Mouse (Mus musculus): ENCODE measurements around the gene Gm20388. TPM values are rescaled to one million over a fixed set of nuclear protein-coding genes. Genes with fewer than 3 reads are reported as not detected.

Gm20388 gene
- polyA plus RNA-seq, 1 experiment from 2014 or later: not detected

- Histone ChIP-seq H3K9ac (ENCODE audit: low read depth, low read length) (no peak overlapping the region), H3K4me3 (ENCODE audit: low read depth, low read length) (no peak overlapping the region), H3K4me1 (replicated peaks; ENCODE audit: control insufficient read depth, insufficient read depth, low read length) (peaks cover 4% of the 10 kb centered on the region; the same call in 1 of the 2 replicates), H3K27ac (ENCODE audit: low read depth, low read length) (no peak overlapping the region), H3K9me3 (ENCODE audit: control insufficient read depth) (no peaks in the 10 kb centered on the region), H3K36me3 (ENCODE audit: control insufficient read depth, insufficient read depth) (peaks cover 11% of the 10 kb centered on the region; the same call in 1 of the 2 replicates), H3K4me2 (replicated peaks; ENCODE audit: low read depth) (peak overlapping the region; percentile 52), H3K27me3 (replicated peaks; ENCODE audit: control insufficient read depth, insufficient read depth, low read length) (no peaks in the 10 kb centered on the region)
- 2% methylated on average over 9 of the region's 9 CpGs for WGBS
- no peak for ATAC-seq
- TF ChIP-seq CTCF (IDR thresholded peaks at IDR 0.05; ENCODE audit: low read depth): peak; percentile 19; the same call in 1 of the 2 replicates
These were observed 2432.2 kb downstream of the Gm20388 start for GRCm38 (mm10) chr8:122342806-122343209.

- Histone ChIP-seq H3K36me3 (ENCODE audit: control insufficient read depth, insufficient read depth) (peaks cover 6% of the 10 kb centered on the region; the same call in 1 of the 2 replicates), H3K9me3 (ENCODE audit: control insufficient read depth) (no peaks in the 10 kb centered on the region), H3K9ac (ENCODE audit: low read depth, low read length) (no peak overlapping the region), H3K27ac (ENCODE audit: low read depth, low read length) (no peak overlapping the region), H3K4me2 (replicated peaks; ENCODE audit: low read depth) (peak overlapping the region; percentile 52), H3K4me3 (ENCODE audit: low read depth, low read length) (peak overlapping the region; percentile 4; the same call in 1 of the 2 replicates), H3K4me1 (replicated peaks; ENCODE audit: control insufficient read depth, insufficient read depth, low read length) (peaks cover 4% of the 10 kb centered on the region; the same call in 1 of the 2 replicates), H3K27me3 (replicated peaks; ENCODE audit: control insufficient read depth, insufficient read depth, low read length) (no peaks in the 10 kb centered on the region)
- no peak for TF ChIP-seq CTCF (IDR thresholded peaks at IDR 0.05; ENCODE audit: low read depth)
- 6% methylated on average over 11 of the region's 11 CpGs for WGBS
- no peak for ATAC-seq
These were observed 2432.7 kb downstream of the Gm20388 start for GRCm38 (mm10) chr8:122343341-122343740.

GRCm38 (mm10) chr8:122343758-122344157 lies 2433.1 kb downstream of the Gm20388 start:
- peak overlapping the region; percentile 4; the same call in 1 of the 2 replicates for H3K4me3 ChIP-seq (ENCODE audit: low read depth, low read length)
- H3K4me1 ChIP-seq (replicated peaks; ENCODE audit: control insufficient read depth, insufficient read depth, low read length): peaks cover 4% of the 10 kb centered on the region; the same call in 1 of the 2 replicates
- no peak for TF ChIP-seq CTCF (IDR thresholded peaks at IDR 0.05; ENCODE audit: low read depth)
- no peak overlapping the region for H3K9ac ChIP-seq (ENCODE audit: low read depth, low read length)
- under 1% methylated on average over 14 of the region's 14 CpGs for WGBS
- no peak overlapping the region for H3K27ac ChIP-seq (ENCODE audit: low read depth, low read length)
- peak overlapping the region; percentile 52 for H3K4me2 ChIP-seq (replicated peaks; ENCODE audit: low read depth)
- ATAC-seq: no peak
- H3K27me3 ChIP-seq (replicated peaks; ENCODE audit: control insufficient read depth, insufficient read depth, low read length): no peaks in the 10 kb centered on the region
- peaks cover 4% of the 10 kb centered on the region; the same call in 1 of the 2 replicates for H3K36me3 ChIP-seq (ENCODE audit: control insufficient read depth, insufficient read depth)
- H3K9me3 ChIP-seq (ENCODE audit: control insufficient read depth): no peaks in the 10 kb centered on the region

- ATAC-seq: peak; percentile 32; the same call in 1 of the 2 replicates
- Histone ChIP-seq H3K27me3 (replicated peaks; ENCODE audit: control insufficient read depth, insufficient read depth, low read length) (no peaks in the 10 kb centered on the region), H3K9ac (ENCODE audit: low read depth, low read length) (no peak overlapping the region), H3K4me1 (replicated peaks; ENCODE audit: control insufficient read depth, insufficient read depth, low read length) (peaks cover 4% of the 10 kb centered on the region; the same call in 1 of the 2 replicates), H3K4me2 (replicated peaks; ENCODE audit: low read depth) (0 out of 2 replicates have a peak overlapping the region, but pooled peaks have one; percentile 3), H3K4me3 (ENCODE audit: low read depth, low read length) (no peak overlapping the region), H3K36me3 (ENCODE audit: control insufficient read depth, insufficient read depth) (peaks cover under 1% of the 10 kb centered on the region; the same call in 1 of the 2 replicates), H3K9me3 (ENCODE audit: control insufficient read depth) (no peaks in the 10 kb centered on the region), H3K27ac (ENCODE audit: low read depth, low read length) (no peak overlapping the region)
- TF ChIP-seq CTCF (IDR thresholded peaks at IDR 0.05; ENCODE audit: low read depth): no peak
- 12% methylated on average over 3 of the region's 5 CpGs for WGBS
These were observed 2433.6 kb downstream of the Gm20388 start for GRCm38 (mm10) chr8:122344219-122344618.

- Histone ChIP-seq H3K9me3 (ENCODE audit: control insufficient read depth) (no peaks in the 10 kb centered on the region), H3K9ac (ENCODE audit: low read depth, low read length) (no peak overlapping the region), H3K27ac (ENCODE audit: low read depth, low read length) (no peak overlapping the region), H3K36me3 (ENCODE audit: control insufficient read depth, insufficient read depth) (no peaks in the 10 kb centered on the region), H3K4me2 (replicated peaks; ENCODE audit: low read depth) (no peak overlapping the region; the same call in 1 of the 2 replicates), H3K27me3 (replicated peaks; ENCODE audit: control insufficient read depth, insufficient read depth, low read length) (no peaks in the 10 kb centered on the region), H3K4me3 (ENCODE audit: low read depth, low read length) (no peak overlapping the region), H3K4me1 (replicated peaks; ENCODE audit: control insufficient read depth, insufficient read depth, low read length) (peaks cover 4% of the 10 kb centered on the region; the same call in 1 of the 2 replicates)
- TF ChIP-seq CTCF (IDR thresholded peaks at IDR 0.05; ENCODE audit: low read depth): no peak
- ATAC-seq: no peak
- 65% methylated on average over 12 of the region's 12 CpGs for whole genome bisulfite sequencing
These were observed 2434.8 kb downstream of the Gm20388 start for GRCm38 (mm10) chr8:122345181-122346095.
